Mouse (Mus musculus) limb, embryonic 12.5 days (tissue): ENCODE measurements at regions not wholly inside any gene's neighbourhood (a gene's known extent, or its start where the extent isn't known, plus 50 kb on each side); places are given as distances from the start of the nearest gene placed in this dataset.
"Not testable (repeated sequence)": the region's sequence is repeated elsewhere in the genome, so short reads cannot be mapped to it uniquely, and the experiment has no call there.

ENCODE experiments used
- ATAC-seq: fragments of 200-750 bp; cut with Nextera tagmentation; 2 replicates; pipeline ENCODE4 v1.8.0; 2017; ENCODE audit warnings: low read depth, moderate TSS enrichment; ENCODE audit not compliant: insufficient number of reproducible peaks, insufficient read depth, low FRiP score, low TSS enrichment
- H3K27ac ChIP-seq: fragments of 300-500 bp; sonication (generic); 2 replicates; pipeline ENCODE4 v1.5.1; 2016; ENCODE audit warnings: mild to moderate bottlenecking, moderate library complexity
- H3K27me3 ChIP-seq: fragments of 300-500 bp; sonication (generic); 2 replicates; pipeline ENCODE4 v1.6.1; 2016; ENCODE audit warnings: mild to moderate bottlenecking, moderate library complexity
- H3K36me3 ChIP-seq: fragments of 300-500 bp; sonication (generic); 2 replicates; pipeline ENCODE4 v1.6.1; 2016; ENCODE audit warnings: mild to moderate bottlenecking, moderate library complexity
- H3K4me1 ChIP-seq: fragments of 300-500 bp; sonication (generic); replicated peaks from 2 replicates; pipeline ENCODE4 v1.6.1; 2016
- H3K4me2 ChIP-seq: fragments of 300-500 bp; sonication (generic); 2 replicates; pipeline ENCODE4 v1.6.1; 2016; ENCODE audit warnings: mild to moderate bottlenecking, moderate library complexity
- H3K4me3 ChIP-seq: fragments of 300-500 bp; sonication (generic); replicated peaks from 2 replicates; pipeline ENCODE4 v1.5.1; 2016; ENCODE audit warnings: mild to moderate bottlenecking
- H3K9ac ChIP-seq: fragments of 300-500 bp; sonication (generic); replicated peaks from 2 replicates; pipeline ENCODE4 v1.6.1; 2016; ENCODE audit warnings: mild to moderate bottlenecking, moderate library complexity
- H3K9me3 ChIP-seq: fragments of 300-500 bp; sonication (generic); 2 replicates; pipeline ENCODE4 v1.6.1; 2016; ENCODE audit warnings: mild to moderate bottlenecking, moderate library complexity
- WGBS: fragments of 180-500 bp; shearing (Covaris S2); methylation state at CpG from one replicate; pipeline ENCODE4 v1.1.7; 2016; 5-methylcytosine and 5-hydroxymethylcytosine counted together

GRCm38 (mm10) chr4:9724801-9725200 lies 1149.5 kb upstream of the 2610301B20Rik start:
- not testable (repeated sequence) for ATAC-seq, H3K9ac ChIP-seq, H3K27ac ChIP-seq, H3K4me2 ChIP-seq, H3K36me3 ChIP-seq, H3K4me1 ChIP-seq, H3K27me3 ChIP-seq, H3K9me3 ChIP-seq, H3K4me3 ChIP-seq
- WGBS = 85% methylated on average over 2 of the region's 2 CpGs

GRCm38 (mm10) chr4:9737691-9738090 lies 1136.6 kb upstream of the 2610301B20Rik start:
- WGBS = 84% methylated on average over 4 of the region's 4 CpGs
- ATAC-seq = no peak
- no peak overlapping the region for H3K27ac ChIP-seq
- no peak overlapping the region for H3K4me3 ChIP-seq
- H3K9ac ChIP-seq = no peak overlapping the region
- no peaks in the 10 kb centered on the region for H3K36me3 ChIP-seq
- H3K9me3 ChIP-seq = no peaks in the 10 kb centered on the region
- H3K4me2 ChIP-seq = no peak overlapping the region
- H3K27me3 ChIP-seq = no peaks in the 10 kb centered on the region
- H3K4me1 ChIP-seq = no peaks in the 10 kb centered on the region

- Histone ChIP-seq H3K36me3 (no peaks in the 10 kb centered on the region), H3K27me3 (no peaks in the 10 kb centered on the region), H3K4me2 (no peak overlapping the region), H3K4me1 (no peaks in the 10 kb centered on the region), H3K9me3 (no peaks in the 10 kb centered on the region), H3K27ac (no peak overlapping the region), H3K4me3 (no peak overlapping the region), H3K9ac (no peak overlapping the region)
- WGBS = 89% methylated on average over 6 of the region's 6 CpGs
- no peak for ATAC-seq
Measured at GRCm38 (mm10) chr4:9747411-9747938, 1126.8 kb upstream of the 2610301B20Rik start.

GRCm38 (mm10) chr4:9748110-9748509 lies 1126.2 kb upstream of the 2610301B20Rik start:
- Histone ChIP-seq H3K4me1 (no peaks in the 10 kb centered on the region), H3K4me3 (no peak overlapping the region), H3K36me3 (no peaks in the 10 kb centered on the region), H3K9ac (no peak overlapping the region), H3K4me2 (no peak overlapping the region), H3K27me3 (no peaks in the 10 kb centered on the region), H3K9me3 (no peaks in the 10 kb centered on the region), H3K27ac (no peak overlapping the region)
- no peak for ATAC-seq
- WGBS = 72% methylated on average over 2 of the region's 2 CpGs

- no peaks in the 10 kb centered on the region for H3K4me1 ChIP-seq
- WGBS = 89% methylated on average over 3 of the region's 3 CpGs
- no peak for ATAC-seq
- H3K9ac ChIP-seq = no peak overlapping the region
- no peak overlapping the region for H3K4me2 ChIP-seq
- H3K4me3 ChIP-seq = no peak overlapping the region
- H3K27ac ChIP-seq = no peak overlapping the region
- H3K36me3 ChIP-seq = no peaks in the 10 kb centered on the region
- H3K9me3 ChIP-seq = no peaks in the 10 kb centered on the region
- no peaks in the 10 kb centered on the region for H3K27me3 ChIP-seq
Measured at GRCm38 (mm10) chr4:9749877-9750276, 1124.4 kb upstream of the 2610301B20Rik start.

GRCm38 (mm10) chr4:9750404-9750803 lies 1123.9 kb upstream of the 2610301B20Rik start:
- 70% methylated on average over 4 of the region's 4 CpGs for WGBS
- Histone ChIP-seq H3K27me3 (no peaks in the 10 kb centered on the region), H3K4me2 (no peak overlapping the region), H3K4me1 (no peaks in the 10 kb centered on the region), H3K9me3 (no peaks in the 10 kb centered on the region), H3K4me3 (no peak overlapping the region), H3K27ac (no peak overlapping the region), H3K9ac (no peak overlapping the region), H3K36me3 (no peaks in the 10 kb centered on the region)
- ATAC-seq = no peak

- peaks cover 5% of the 10 kb centered on the region; the same call in 1 of the 2 replicates for H3K9me3 ChIP-seq
- no peaks in the 10 kb centered on the region for H3K27me3 ChIP-seq
- H3K4me2 ChIP-seq = no peak overlapping the region
- no peaks in the 10 kb centered on the region for H3K36me3 ChIP-seq
- no peak overlapping the region for H3K9ac ChIP-seq
- no peaks in the 10 kb centered on the region for H3K4me1 ChIP-seq
- H3K27ac ChIP-seq = no peak overlapping the region
- no peak for ATAC-seq
- 88% methylated on average over 1 of the region's 1 CpGs for WGBS
- no peak overlapping the region for H3K4me3 ChIP-seq
Measured at GRCm38 (mm10) chr4:9763321-9763720, 1111.0 kb upstream of the 2610301B20Rik start.

- Histone ChIP-seq H3K4me2 (peak overlapping the region; percentile 74), H3K27ac (no peak overlapping the region), H3K27me3 (no peaks in the 10 kb centered on the region), H3K4me1 (no peaks in the 10 kb centered on the region), H3K4me3 (peak overlapping the region; percentile 56), H3K9me3 (no peaks in the 10 kb centered on the region), H3K9ac (no peak overlapping the region), H3K36me3 (no peaks in the 10 kb centered on the region)
- 60% methylated on average over 9 of the region's 9 CpGs for WGBS
- no peak for ATAC-seq
Measured at GRCm38 (mm10) chr4:9769633-9770205, 1104.6 kb upstream of the 2610301B20Rik start.

GRCm38 (mm10) chr4:9770372-9771102 lies 1103.8 kb upstream of the 2610301B20Rik start:
- H3K9ac ChIP-seq = peak overlapping the region; percentile 70
- no peaks in the 10 kb centered on the region for H3K4me1 ChIP-seq
- no peaks in the 10 kb centered on the region for H3K36me3 ChIP-seq
- WGBS = 2% methylated on average over 38 of the region's 38 CpGs
- peak overlapping the region; percentile 74 for H3K4me2 ChIP-seq
- peak; percentile 82 for ATAC-seq
- H3K9me3 ChIP-seq = no peaks in the 10 kb centered on the region
- H3K27ac ChIP-seq = peak overlapping the region; percentile 85
- peak overlapping the region; percentile 56 for H3K4me3 ChIP-seq
- H3K27me3 ChIP-seq = no peaks in the 10 kb centered on the region

- Histone ChIP-seq H3K4me1 (no peaks in the 10 kb centered on the region), H3K9me3 (no peaks in the 10 kb centered on the region), H3K9ac (peak overlapping the region; percentile 70; the same call in 1 of the 2 replicates), H3K27ac (peak overlapping the region; percentile 85), H3K4me2 (peak overlapping the region; percentile 74), H3K4me3 (peak overlapping the region; percentile 56), H3K27me3 (no peaks in the 10 kb centered on the region), H3K36me3 (no peaks in the 10 kb centered on the region)
- ATAC-seq = 0 out of 2 replicates have a peak, but pooled peaks have one; percentile 23
- 1% methylated on average over 5 of the region's 5 CpGs for WGBS
Measured at GRCm38 (mm10) chr4:9771103-9771474, 1103.2 kb upstream of the 2610301B20Rik start.

GRCm38 (mm10) chr4:9778391-9778790 lies 1095.9 kb upstream of the 2610301B20Rik start:
- ATAC-seq = no peak
- H3K4me3 ChIP-seq = no peak overlapping the region
- no peaks in the 10 kb centered on the region for H3K9me3 ChIP-seq
- no peak overlapping the region for H3K27ac ChIP-seq
- H3K27me3 ChIP-seq = no peaks in the 10 kb centered on the region
- 91% methylated on average over 8 of the region's 8 CpGs for WGBS
- no peak overlapping the region for H3K9ac ChIP-seq
- no peaks in the 10 kb centered on the region for H3K4me1 ChIP-seq
- H3K36me3 ChIP-seq = no peaks in the 10 kb centered on the region
- H3K4me2 ChIP-seq = no peak overlapping the region
